Mouse (Mus musculus): ENCODE measurements around the gene Lamb1. TPM values are rescaled to one million over a fixed set of nuclear protein-coding genes. Genes with fewer than 3 reads are reported as not detected.

Lamb1 gene
- polyA plus RNA-seq, 1 experiment from 2014 or later = 115 TPM

- no peaks in the 10 kb centered on the region for H3K4me1 ChIP-seq (replicated peaks; ENCODE audit: insufficient read depth, low read length)
- no peaks in the 10 kb centered on the region for H3K27me3 ChIP-seq (ENCODE audit: insufficient read depth, low read length)
- ATAC-seq (replicated peaks; ENCODE audit: low FRiP score, low read depth) (no peak), DNase-seq (ENCODE audit: low spot score) (no peak)
- H3K9ac ChIP-seq (ENCODE audit: low read depth, low read length) = no peak overlapping the region
- no peak overlapping the region for H3K27ac ChIP-seq
- no peak overlapping the region for H3K4me3 ChIP-seq (replicated peaks; ENCODE audit: low read depth, low read length)
- H3K9me3 ChIP-seq (replicated peaks; ENCODE audit: low read length) = no peaks in the 10 kb centered on the region
- no peak for TF ChIP-seq CTCF (IDR thresholded peaks at IDR 0.05; ENCODE audit: low read depth)
- no peaks in the 10 kb centered on the region for H3K36me3 ChIP-seq (ENCODE audit: insufficient read depth, low read length)
- H3K4me2 ChIP-seq (ENCODE audit: low read length) = no peak overlapping the region
- 68% methylated on average over 3 of the region's 3 CpGs for WGBS
Measured at GRCm38 (mm10) chr12:31239031-31239583, 25.9 kb upstream of the Lamb1 start.

DNA sequence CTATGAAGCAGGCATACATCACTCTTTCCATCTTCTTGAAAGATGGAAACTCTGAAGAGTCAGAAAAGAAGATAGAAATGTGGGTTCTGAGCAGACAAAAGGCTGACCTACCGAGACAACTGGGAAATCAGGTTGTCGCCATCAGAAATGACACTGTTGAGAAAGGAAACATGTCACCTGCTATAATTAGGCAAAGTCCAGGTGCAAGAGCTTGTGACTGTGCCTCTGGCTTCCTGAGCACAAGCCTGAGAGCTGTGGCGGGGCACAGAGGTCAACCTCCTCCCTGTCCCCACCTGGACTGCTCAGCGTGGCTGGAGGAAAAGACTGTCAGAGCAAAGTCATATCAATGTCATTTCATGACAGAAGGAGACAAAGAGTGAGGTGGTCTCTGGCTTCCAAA, 25.2 kb upstream of the Lamb1 start:
- no peak overlapping the region for H3K9ac ChIP-seq (ENCODE audit: low read depth, low read length)
- H3K27ac ChIP-seq = no peak overlapping the region
- no peak for ATAC-seq (replicated peaks; ENCODE audit: low FRiP score, low read depth)
- H3K9me3 ChIP-seq (replicated peaks; ENCODE audit: low read length) = no peaks in the 10 kb centered on the region
- no peak for DNase-seq (ENCODE audit: low spot score)
- H3K4me2 ChIP-seq (ENCODE audit: low read length) = no peak overlapping the region
- TF ChIP-seq CTCF (IDR thresholded peaks at IDR 0.05; ENCODE audit: low read depth) = no peak
- H3K4me3 ChIP-seq (replicated peaks; ENCODE audit: low read depth, low read length) = no peak overlapping the region
- H3K36me3 ChIP-seq (ENCODE audit: insufficient read depth, low read length) = no peaks in the 10 kb centered on the region
- WGBS = 39% methylated on average over 4 of the region's 4 CpGs
- H3K27me3 ChIP-seq (ENCODE audit: insufficient read depth, low read length) = no peaks in the 10 kb centered on the region
- H3K4me1 ChIP-seq (replicated peaks; ENCODE audit: insufficient read depth, low read length) = no peaks in the 10 kb centered on the region

DNA sequence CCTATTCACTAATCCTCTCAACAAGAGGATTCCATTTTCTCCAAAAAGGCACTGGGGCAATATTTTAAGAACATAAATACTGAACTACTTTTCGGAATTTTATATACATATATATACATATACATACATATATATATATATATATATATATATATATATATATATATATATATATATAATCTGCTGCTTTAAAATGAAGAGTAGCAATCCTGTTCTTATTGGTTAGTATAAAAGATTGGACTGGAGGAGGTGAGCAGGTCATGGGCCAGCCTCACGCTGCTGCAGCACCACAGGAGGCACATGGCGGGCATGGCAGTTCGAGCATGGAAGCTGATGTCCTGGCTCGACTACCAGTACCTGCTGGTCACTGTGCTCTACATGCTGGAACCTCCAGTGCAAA, 24.6 kb upstream of the Lamb1 start, which contains the start of gene Gm6993:
TSS of gene Gm6993 (plus strand) at position 301 of the 400 bp plus-strand sequence.
- Histone ChIP-seq H3K9ac (ENCODE audit: low read depth, low read length) (no peak within 1 kb of the TSS), H3K4me1 (replicated peaks; ENCODE audit: insufficient read depth, low read length) (no peaks in the 10 kb centered on the region), H3K27ac (no peak within 1 kb of the TSS), H3K36me3 (ENCODE audit: insufficient read depth, low read length) (no peaks in the 10 kb centered on the region), H3K9me3 (replicated peaks; ENCODE audit: low read length) (no peaks in the 10 kb centered on the region), H3K4me3 (replicated peaks; ENCODE audit: low read depth, low read length) (no peak within 1 kb of the TSS), H3K27me3 (ENCODE audit: insufficient read depth, low read length) (no peaks in the 10 kb centered on the region), H3K4me2 (ENCODE audit: low read length) (no peak within 1 kb of the TSS)
- TF ChIP-seq CTCF (IDR thresholded peaks at IDR 0.05; ENCODE audit: low read depth) = no peak
- WGBS = 83% methylated on average over 5 of the region's 5 CpGs
- DNase-seq (ENCODE audit: low spot score) = no peak
- ATAC-seq (replicated peaks; ENCODE audit: low FRiP score, low read depth) = no peak

GRCm38 (mm10) chr12:31241595-31242342, 23.3 kb upstream of the Lamb1 start:
- no peak overlapping the region for H3K4me2 ChIP-seq (ENCODE audit: low read length)
- 79% methylated on average over 6 of the region's 6 CpGs for WGBS
- no peak overlapping the region for H3K4me3 ChIP-seq (replicated peaks; ENCODE audit: low read depth, low read length)
- H3K27ac ChIP-seq = no peak overlapping the region
- no peak overlapping the region for H3K9ac ChIP-seq (ENCODE audit: low read depth, low read length)
- DNase-seq (ENCODE audit: low spot score) = no peak
- no peak for ATAC-seq (replicated peaks; ENCODE audit: low FRiP score, low read depth)
- H3K9me3 ChIP-seq (replicated peaks; ENCODE audit: low read length) = no peaks in the 10 kb centered on the region
- TF ChIP-seq CTCF (IDR thresholded peaks at IDR 0.05; ENCODE audit: low read depth) = no peak
- H3K27me3 ChIP-seq (ENCODE audit: insufficient read depth, low read length) = no peaks in the 10 kb centered on the region
- H3K36me3 ChIP-seq (ENCODE audit: insufficient read depth, low read length) = no peaks in the 10 kb centered on the region
- H3K4me1 ChIP-seq (replicated peaks; ENCODE audit: insufficient read depth, low read length) = no peaks in the 10 kb centered on the region

DNA sequence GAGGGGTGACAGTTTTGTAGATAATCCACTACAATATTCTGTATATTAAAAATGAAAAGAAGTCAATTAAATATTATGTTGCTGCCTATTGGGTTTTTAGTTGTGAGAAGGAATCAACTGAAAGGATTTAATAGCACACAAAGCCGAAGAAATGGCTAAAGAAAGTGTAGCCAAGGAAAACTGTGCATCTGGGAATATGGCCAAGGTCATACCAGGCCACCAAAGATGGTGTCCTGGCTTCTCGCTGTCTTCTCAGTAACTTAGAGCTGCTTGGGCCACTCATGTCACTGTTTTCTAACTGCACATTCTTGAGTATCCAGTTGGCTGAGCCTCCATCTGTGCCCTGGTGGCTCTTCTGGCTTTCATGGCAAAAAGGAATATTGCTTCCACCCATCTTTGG, 21.0 kb upstream of the Lamb1 start:
- no peak for ATAC-seq (replicated peaks; ENCODE audit: low FRiP score, low read depth)

DNA sequence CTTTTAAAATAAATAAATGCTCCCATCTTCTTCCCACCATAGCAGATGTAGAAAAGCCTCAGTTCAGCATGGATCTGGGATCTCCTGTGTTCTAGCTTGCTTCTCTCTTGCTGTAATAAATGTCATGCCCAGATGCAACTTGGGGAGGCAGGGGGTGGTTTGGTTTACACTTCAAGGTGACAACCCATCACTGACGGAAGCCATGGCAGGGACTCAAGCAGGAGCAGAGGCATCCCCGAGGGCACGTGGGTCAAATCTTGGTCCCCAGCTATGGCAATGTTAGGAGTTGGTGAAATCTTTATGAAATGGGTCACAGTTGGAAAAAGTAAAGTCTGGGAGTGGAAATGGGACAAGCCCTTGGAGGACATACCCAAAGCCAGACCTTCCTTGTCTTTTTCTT, 20.3 kb upstream of the Lamb1 start:
- no peak overlapping the region for H3K9ac ChIP-seq (ENCODE audit: low read depth, low read length)
- ATAC-seq (replicated peaks; ENCODE audit: low FRiP score, low read depth) (no peak), DNase-seq (ENCODE audit: low spot score) (no peak)
- no peak overlapping the region for H3K27ac ChIP-seq
- H3K27me3 ChIP-seq (ENCODE audit: insufficient read depth, low read length) = no peaks in the 10 kb centered on the region
- H3K9me3 ChIP-seq (replicated peaks; ENCODE audit: low read length) = no peaks in the 10 kb centered on the region
- H3K4me2 ChIP-seq (ENCODE audit: low read length) = no peak overlapping the region
- no peak for TF ChIP-seq CTCF (IDR thresholded peaks at IDR 0.05; ENCODE audit: low read depth)
- 96% methylated on average over 3 of the region's 3 CpGs for WGBS
- H3K4me3 ChIP-seq (replicated peaks; ENCODE audit: low read depth, low read length) = no peak overlapping the region
- no peaks in the 10 kb centered on the region for H3K36me3 ChIP-seq (ENCODE audit: insufficient read depth, low read length)
- H3K4me1 ChIP-seq (replicated peaks; ENCODE audit: insufficient read depth, low read length) = peaks cover 17% of the 10 kb centered on the region

More for the DNA sequence above, 21.0 kb upstream of the Lamb1 start:
- H3K36me3 ChIP-seq (ENCODE audit: insufficient read depth, low read length) = no peaks in the 10 kb centered on the region
- H3K4me3 ChIP-seq (replicated peaks; ENCODE audit: low read depth, low read length) = no peak overlapping the region
- H3K27me3 ChIP-seq (ENCODE audit: insufficient read depth, low read length) = no peaks in the 10 kb centered on the region
- H3K27ac ChIP-seq = no peak overlapping the region
- no peaks in the 10 kb centered on the region for H3K9me3 ChIP-seq (replicated peaks; ENCODE audit: low read length)
- no peak for TF ChIP-seq CTCF (IDR thresholded peaks at IDR 0.05; ENCODE audit: low read depth)
- no peak for DNase-seq (ENCODE audit: low spot score)
- H3K4me2 ChIP-seq (ENCODE audit: low read length) = no peak overlapping the region
- WGBS = 53% methylated on average over 2 of the region's 2 CpGs
- no peak overlapping the region for H3K9ac ChIP-seq (ENCODE audit: low read depth, low read length)
- H3K4me1 ChIP-seq (replicated peaks; ENCODE audit: insufficient read depth, low read length) = peaks cover 15% of the 10 kb centered on the region
